Mouse (Mus musculus) C2C12 (cell line): ENCODE data around the gene Plxdc1.

Source experiments
- CEBPB ChIP-seq: IDR thresholded peaks from one replicate; pipeline ENCODE4 v1.6.1; 2011; ENCODE audit warnings: low read depth, mild to moderate bottlenecking, control low read depth, moderate library complexity
- CTCF ChIP-seq: IDR thresholded peaks from one replicate; pipeline ENCODE4 v1.5.1; 2011; ENCODE audit not compliant: control insufficient read depth, insufficient read depth, insufficient read length
- MAX ChIP-seq: IDR thresholded peaks from one replicate; pipeline ENCODE4 v1.6.1; 2011; ENCODE audit warnings: mild to moderate bottlenecking, control low read depth
- MYOD1 ChIP-seq: IDR thresholded peaks from one replicate; pipeline ENCODE4 v1.6.1; 2011; ENCODE audit warnings: low read depth; ENCODE audit not compliant: control insufficient read depth, insufficient read length
- MYOG ChIP-seq: IDR thresholded peaks from one replicate; pipeline ENCODE4 v1.6.1; 2011; ENCODE audit not compliant: control insufficient read depth, insufficient read length; ENCODE audit errors: extremely low read depth
- USF1 ChIP-seq: IDR thresholded peaks from one replicate; pipeline ENCODE4 v1.6.1; 2011; ENCODE audit warnings: low read depth, mild to moderate bottlenecking, control low read depth, moderate library complexity

DNA sequence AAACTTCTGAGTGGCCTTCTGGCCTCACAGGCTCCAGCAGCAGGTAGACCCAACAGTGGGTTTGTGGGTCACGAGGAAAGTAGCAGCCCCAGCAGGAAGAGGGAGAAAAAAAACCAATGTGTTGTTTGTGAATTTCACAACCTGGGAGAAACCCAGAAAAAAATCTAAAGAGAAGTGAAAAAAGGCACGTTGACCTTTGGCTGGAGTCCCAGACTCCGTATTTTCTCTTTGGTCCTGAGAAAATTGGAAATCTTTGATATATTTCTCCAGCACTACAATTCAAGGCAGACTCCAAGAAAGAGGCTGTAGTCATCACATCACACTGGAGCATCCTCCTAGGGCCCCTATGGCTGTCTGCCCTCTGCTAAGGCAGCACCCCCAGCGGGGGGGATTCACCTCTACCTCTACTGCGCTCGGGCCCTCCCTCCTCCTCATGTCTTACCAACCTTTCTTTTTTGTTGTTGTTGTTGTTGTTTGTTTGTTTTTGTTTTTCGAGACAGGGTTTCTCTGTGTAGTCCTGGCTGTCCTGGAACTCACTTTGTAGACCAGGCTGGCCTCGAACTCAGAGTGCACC, 11.2 kb upstream of the Plxdc1 start:
- TF ChIP-seq CTCF (no peak), MAX (no peak), MYOG (no peak), CEBPB (no peak), USF1 (no peak), MYOD1 (no peak)
